Mouse (Mus musculus) gastrocnemius, adult 8-10 months (tissue): ENCODE results near the gene Olfr1020. TPM values are rescaled to one million over a fixed set of nuclear protein-coding genes. Genes with fewer than 3 reads are reported as not detected.

Source experiments
- DNase-seq, 2 experiments: peaks; one replicate each; pipeline ENCODE4 v3.0.0; 2022; ENCODE audit warnings: low spot score in 2 of 2
- total RNA-seq, 4 experiments: library from RNA; stranded (reverse); gene quantifications; 2 replicates each; pipeline ENCODE4 v1.2.4; 2022

Olfr1020 gene
- total RNA-seq = not detected

GRCm38 (mm10) chr2:85846730-85847129 is at the start of gene Olfr1020:
Gene Olfr1020, plus strand, starts transcription at chr2:85847030.
- no peak for DNase-seq

GRCm38 (mm10) chr2:85802444-85802843 is 44.4 kb upstream of the Olfr1020 start, which contains the start of gene Olfr1016:
Gene Olfr1016, minus strand, starts transcription at chr2:85802544.
- DNase-seq = no peak

- no peak for DNase-seq
Measured at GRCm38 (mm10) chr2:85804501-85804900, 42.3 kb upstream of the Olfr1020 start.

- no peak for DNase-seq
Measured at GRCm38 (mm10) chr2:85818179-85818578, 28.7 kb upstream of the Olfr1020 start, which contains the start of gene Olfr1018. Gene Olfr1018, plus strand, starts transcription at chr2:85818479.

- no peak for DNase-seq
Measured at GRCm38 (mm10) chr2:85845383-85845782, 1.4 kb upstream of the Olfr1020 start, which contains the start of gene Olfr1019. Gene Olfr1019, minus strand, starts transcription at chr2:85845483.

GRCm38 (mm10) chr2:85868294-85868693 is 21.5 kb downstream of the Olfr1020 start, which contains the start of gene Olfr1022:
Gene Olfr1022, plus strand, starts transcription at chr2:85868594.
- no peak for DNase-seq

DNA sequence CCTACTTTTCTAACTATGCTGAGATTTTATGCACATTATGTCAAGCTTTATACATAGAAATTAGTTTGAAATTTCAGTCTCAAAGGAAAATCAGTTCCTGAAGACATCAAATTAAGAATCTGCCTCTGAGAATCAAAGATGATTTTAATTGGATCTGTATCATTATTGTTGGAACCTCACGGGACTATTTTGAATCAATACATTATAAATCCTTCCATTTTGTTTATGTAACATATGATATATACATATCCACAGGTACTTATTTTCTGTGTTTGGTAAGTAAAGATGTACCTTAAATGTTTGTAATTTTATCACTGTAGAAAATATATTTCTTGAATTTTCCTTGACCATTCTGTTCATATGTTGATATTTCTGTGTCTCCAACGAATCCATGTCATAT is 38.5 kb downstream of the Olfr1020 start, which contains the start of gene Olfr1023:
Gene Olfr1023 (plus strand): TSS at position 301 of the 400 bp plus-strand sequence.
- no peak for DNase-seq

Other genes with a start within 250 kb of the Olfr1020 start
- gene Olfr1000, start 235.1 kb upstream of the Olfr1020 start, total RNA-seq = not detected
- not detected for gene Olfr1002, start 196.3 kb upstream of the Olfr1020 start, total RNA-seq
- gene Olfr154, start 182.6 kb upstream of the Olfr1020 start, total RNA-seq = not detected
- gene Olfr1006, start 168.3 kb upstream of the Olfr1020 start, total RNA-seq = not detected
- gene Olfr1008, start 157.6 kb upstream of the Olfr1020 start, total RNA-seq = not detected
- not detected for gene Olfr1009, start 131.6 kb upstream of the Olfr1020 start, total RNA-seq
- gene Olfr1012, start 84.3 kb upstream of the Olfr1020 start, total RNA-seq = not detected
- not detected for gene Olfr1013, start 79.9 kb upstream of the Olfr1020 start, total RNA-seq
- gene Olfr1014, start 74.3 kb upstream of the Olfr1020 start, total RNA-seq = not detected
- gene Olfr1015, start 65.0 kb upstream of the Olfr1020 start, total RNA-seq = not detected
- gene Olfr1016, start 44.5 kb upstream of the Olfr1020 start, total RNA-seq = not detected
- gene Olfr1018, start 28.6 kb upstream of the Olfr1020 start, total RNA-seq = not detected
- not detected for gene Olfr1019, start 1.5 kb upstream of the Olfr1020 start, total RNA-seq
- gene Olfr1022, start 21.6 kb downstream of the Olfr1020 start, total RNA-seq = not detected
- gene Olfr1023, start 38.6 kb downstream of the Olfr1020 start, total RNA-seq = not detected
- gene Olfr1024, start 58.0 kb downstream of the Olfr1020 start, total RNA-seq = not detected
- not detected for gene Olfr1025-ps1, start 68.2 kb downstream of the Olfr1020 start, total RNA-seq
- gene Olfr1026, start 74.5 kb downstream of the Olfr1020 start, total RNA-seq = not detected
- not detected for gene Olfr1028, start 103.4 kb downstream of the Olfr1020 start, total RNA-seq
- not detected for gene Olfr1029, start 126.9 kb downstream of the Olfr1020 start, total RNA-seq
- gene Olfr1030, start 132.2 kb downstream of the Olfr1020 start, total RNA-seq = not detected
- gene Olfr1031, start 143.3 kb downstream of the Olfr1020 start, total RNA-seq = not detected
- gene Olfr1032, start 158.5 kb downstream of the Olfr1020 start, total RNA-seq = not detected
- under 1 TPM in 1 of 4 experiments, not detected in 3; 0.54 TPM for gene Olfr1033, start 173.6 kb downstream of the Olfr1020 start, total RNA-seq
- gene Olfr1034, start 198.8 kb downstream of the Olfr1020 start, total RNA-seq = not detected
- not detected for gene Olfr1036, start 227.0 kb downstream of the Olfr1020 start, total RNA-seq
- not detected for gene Olfr1037, start 240.4 kb downstream of the Olfr1020 start, total RNA-seq